Mouse (Mus musculus) liver, adult 2 months (tissue): Measurements from ENCODE around the gene Nup37.

Experiments used
- CTCF ChIP-seq: fragments of 200-500 bp; IDR thresholded peaks from 2 replicates; pipeline ENCODE4 v1.5.1; 2011; ENCODE audit warnings: low read depth, low read length, control low read depth
- POLR2A ChIP-seq: fragments of 200-500 bp; IDR thresholded peaks from 2 replicates; pipeline ENCODE4 v1.6.1; 2011; ENCODE audit warnings: low read length, control low read depth; ENCODE audit not compliant: insufficient read depth; ENCODE audit errors: extremely low read depth

GRCm38 (mm10) chr10:88150381-88150780 lies 3.6 kb downstream of the Nup37 start:
- TF ChIP-seq CTCF (no peak), POLR2A (no peak)
